Mouse (Mus musculus): ENCODE measurements around the gene Gm11639. TPM values are rescaled to one million over a fixed set of nuclear protein-coding genes. Genes with fewer than 3 reads are reported as not detected.

The Gm11639 gene
- 0.01 TPM in 1 of 2 replicates, not detected in the other for polyA plus RNA-seq (2015; fragmentation: Nextera tagmentation; extraction: Ambion mirVana)

DNA sequence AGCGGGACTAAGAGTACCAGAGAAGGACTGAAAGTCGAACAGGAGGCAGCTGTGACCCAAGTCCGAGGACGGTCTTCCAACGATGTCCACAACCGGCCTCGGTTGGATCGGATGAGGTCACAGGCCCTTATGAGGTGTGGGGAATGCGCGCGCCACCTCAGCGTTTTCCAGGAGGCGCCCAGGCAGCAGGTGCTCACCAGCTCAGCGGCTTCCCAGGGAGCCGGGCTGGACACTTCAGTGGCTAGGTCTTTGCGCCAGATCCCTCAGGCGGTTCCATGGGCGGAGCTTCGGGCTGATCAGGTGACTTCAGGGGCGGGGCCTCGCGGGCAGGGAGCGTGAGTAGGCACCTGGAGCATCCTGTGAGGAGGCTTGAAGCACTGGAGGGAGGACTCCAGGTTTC is at the start of gene Gm11639:
Gene Gm11639, plus strand, starts transcription at position 160 of the 400 bp plus-strand sequence.
- Histone ChIP-seq H3K9ac (ENCODE audit: low read depth, low read length) (no peak within 1 kb of the TSS), H3K9me3 (ENCODE audit: control insufficient read depth) (no peaks in the 10 kb centered on the region), H3K36me3 (ENCODE audit: control insufficient read depth, insufficient read depth) (no peaks in the 10 kb centered on the region), H3K4me1 (replicated peaks; ENCODE audit: control insufficient read depth, insufficient read depth, low read length) (no peaks in the 10 kb centered on the region), H3K4me2 (replicated peaks; ENCODE audit: low read depth) (peak within 1 kb of the TSS; percentile 44), H3K27me3 (replicated peaks; ENCODE audit: control insufficient read depth, insufficient read depth, low read length) (no peaks in the 10 kb centered on the region), H3K27ac (ENCODE audit: low read depth, low read length) (no peak within 1 kb of the TSS), H3K4me3 (ENCODE audit: low read depth, low read length) (no peak within 1 kb of the TSS)
- no peak for TF ChIP-seq CTCF (IDR thresholded peaks at IDR 0.05; ENCODE audit: low read depth)
- WGBS: 22% methylated on average over 23 of the region's 23 CpGs
- no peak for ATAC-seq

DNA sequence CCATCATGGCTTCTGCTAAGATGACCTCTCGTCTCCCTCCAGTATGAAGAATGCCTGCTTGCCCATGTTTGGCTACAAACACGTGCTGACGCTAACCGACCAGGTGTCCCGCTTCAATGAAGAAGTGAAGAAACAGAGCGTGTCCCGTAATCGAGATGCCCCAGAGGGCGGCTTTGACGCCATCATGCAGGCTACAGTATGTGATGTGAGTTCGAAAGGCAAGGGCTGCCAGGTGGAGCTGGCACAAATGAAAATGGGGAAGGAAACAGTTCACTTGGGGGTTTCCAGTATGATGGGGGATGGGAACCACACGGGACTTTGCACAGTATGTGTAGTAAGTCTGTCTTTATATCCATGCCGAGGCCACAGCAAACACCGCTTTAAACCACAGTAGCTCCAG is 48.5 kb upstream of the Gm11639 start:
- Histone ChIP-seq H3K4me1 (replicated peaks; ENCODE audit: control insufficient read depth, insufficient read depth, low read length) (no peaks in the 10 kb centered on the region), H3K36me3 (ENCODE audit: control insufficient read depth, insufficient read depth) (peaks cover 13% of the 10 kb centered on the region; the same call in 1 of the 2 replicates), H3K9me3 (ENCODE audit: control insufficient read depth) (no peaks in the 10 kb centered on the region), H3K27me3 (replicated peaks; ENCODE audit: control insufficient read depth, insufficient read depth, low read length) (no peaks in the 10 kb centered on the region), H3K4me2 (replicated peaks; ENCODE audit: low read depth) (no peak overlapping the region), H3K9ac (ENCODE audit: low read depth, low read length) (no peak overlapping the region), H3K4me3 (ENCODE audit: low read depth, low read length) (no peak overlapping the region), H3K27ac (ENCODE audit: low read depth, low read length) (no peak overlapping the region)
- 88% methylated on average over 14 of the region's 14 CpGs for WGBS
- no peak for TF ChIP-seq CTCF (IDR thresholded peaks at IDR 0.05; ENCODE audit: low read depth)
- ATAC-seq: no peak

DNA sequence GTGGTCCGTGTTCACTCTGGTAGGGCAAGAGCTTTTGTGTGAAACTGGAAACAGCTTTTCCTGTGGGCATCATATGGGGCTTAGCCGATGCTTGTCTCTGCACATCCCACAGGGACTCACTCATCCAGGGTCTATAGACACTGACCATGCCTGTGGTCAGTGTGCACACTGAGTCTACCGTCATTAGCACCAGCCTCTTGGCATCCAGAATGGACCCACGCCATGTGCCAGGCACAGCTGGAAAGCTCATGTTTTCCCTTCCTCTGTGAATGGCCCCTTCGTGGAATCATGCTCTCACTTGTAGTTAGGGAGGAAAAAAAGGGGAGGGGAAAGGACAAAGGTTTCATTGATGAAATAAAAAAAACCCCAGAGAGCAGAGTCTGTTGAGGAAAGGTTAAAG is 47.5 kb upstream of the Gm11639 start:
- 75% methylated on average over 5 of the region's 5 CpGs for WGBS
- ATAC-seq: no peak

DNA sequence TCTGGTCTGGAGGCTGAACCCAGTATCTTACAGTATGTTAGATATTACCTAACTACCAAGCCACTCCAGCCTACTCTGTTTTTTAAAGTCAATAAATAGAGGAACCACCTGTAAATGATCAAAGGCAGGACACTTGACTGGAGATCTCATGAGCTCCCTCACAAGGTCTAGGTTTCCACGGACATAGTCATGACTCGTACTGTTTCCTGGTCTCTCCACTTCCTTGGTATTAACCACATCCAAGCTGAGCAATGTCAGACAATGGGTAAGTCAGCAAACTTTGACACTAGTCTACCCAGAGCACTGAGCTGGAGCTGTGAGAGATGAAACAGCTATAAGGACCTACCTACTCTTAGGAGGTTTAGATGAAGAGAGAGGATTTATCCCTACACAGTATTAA is 46.6 kb upstream of the Gm11639 start:
- Histone ChIP-seq H3K4me3 (ENCODE audit: low read depth, low read length) (no peak overlapping the region), H3K36me3 (ENCODE audit: control insufficient read depth, insufficient read depth) (peaks cover 13% of the 10 kb centered on the region; the same call in 1 of the 2 replicates), H3K27ac (ENCODE audit: low read depth, low read length) (no peak overlapping the region), H3K4me2 (replicated peaks; ENCODE audit: low read depth) (no peak overlapping the region), H3K9me3 (ENCODE audit: control insufficient read depth) (no peaks in the 10 kb centered on the region), H3K27me3 (replicated peaks; ENCODE audit: control insufficient read depth, insufficient read depth, low read length) (no peaks in the 10 kb centered on the region), H3K9ac (ENCODE audit: low read depth, low read length) (no peak overlapping the region), H3K4me1 (replicated peaks; ENCODE audit: control insufficient read depth, insufficient read depth, low read length) (no peaks in the 10 kb centered on the region)
- no peak for TF ChIP-seq CTCF (IDR thresholded peaks at IDR 0.05; ENCODE audit: low read depth)
- 57% methylated on average over 2 of the region's 2 CpGs for WGBS
- no peak for ATAC-seq

More for the DNA sequence above, 47.5 kb upstream of the Gm11639 start:
- Histone ChIP-seq H3K4me3 (ENCODE audit: low read depth, low read length) (no peak overlapping the region), H3K27ac (ENCODE audit: low read depth, low read length) (no peak overlapping the region), H3K9ac (ENCODE audit: low read depth, low read length) (no peak overlapping the region), H3K4me1 (replicated peaks; ENCODE audit: control insufficient read depth, insufficient read depth, low read length) (no peaks in the 10 kb centered on the region), H3K36me3 (ENCODE audit: control insufficient read depth, insufficient read depth) (peaks cover 13% of the 10 kb centered on the region; the same call in 1 of the 2 replicates), H3K4me2 (replicated peaks; ENCODE audit: low read depth) (no peak overlapping the region), H3K9me3 (ENCODE audit: control insufficient read depth) (no peaks in the 10 kb centered on the region), H3K27me3 (replicated peaks; ENCODE audit: control insufficient read depth, insufficient read depth, low read length) (no peaks in the 10 kb centered on the region)
- no peak for TF ChIP-seq CTCF (IDR thresholded peaks at IDR 0.05; ENCODE audit: low read depth)

DNA sequence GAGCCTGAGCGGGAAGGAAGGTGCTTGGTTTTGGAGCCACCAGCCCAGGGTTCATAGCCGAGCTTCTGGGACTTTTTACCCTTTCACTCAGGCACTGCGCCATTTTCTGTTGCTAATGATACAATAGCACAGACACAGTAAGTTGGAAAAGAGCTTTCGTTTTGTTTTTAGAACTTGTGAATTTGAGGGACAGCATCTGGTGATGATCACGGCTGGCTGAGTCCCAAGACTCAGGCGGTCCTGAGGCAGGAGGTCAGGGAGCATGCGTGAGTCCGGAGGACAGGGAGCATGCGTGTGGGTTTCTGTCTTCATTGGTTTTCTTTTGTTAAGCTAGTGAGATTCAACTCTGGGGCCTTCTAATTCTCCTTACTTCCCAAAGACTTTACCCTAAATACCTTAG is 45.9 kb upstream of the Gm11639 start:
- H3K9me3 ChIP-seq (ENCODE audit: control insufficient read depth): no peaks in the 10 kb centered on the region
- no peaks in the 10 kb centered on the region for H3K27me3 ChIP-seq (replicated peaks; ENCODE audit: control insufficient read depth, insufficient read depth, low read length)
- no peak for TF ChIP-seq CTCF (IDR thresholded peaks at IDR 0.05; ENCODE audit: low read depth)
- no peak overlapping the region for H3K27ac ChIP-seq (ENCODE audit: low read depth, low read length)
- no peak overlapping the region for H3K4me3 ChIP-seq (ENCODE audit: low read depth, low read length)
- H3K4me2 ChIP-seq (replicated peaks; ENCODE audit: low read depth): no peak overlapping the region
- H3K9ac ChIP-seq (ENCODE audit: low read depth, low read length): no peak overlapping the region
- ATAC-seq: no peak
- no peaks in the 10 kb centered on the region for H3K4me1 ChIP-seq (replicated peaks; ENCODE audit: control insufficient read depth, insufficient read depth, low read length)
- H3K36me3 ChIP-seq (ENCODE audit: control insufficient read depth, insufficient read depth): peaks cover 13% of the 10 kb centered on the region; the same call in 1 of the 2 replicates
- 72% methylated on average over 9 of the region's 9 CpGs for WGBS

DNA sequence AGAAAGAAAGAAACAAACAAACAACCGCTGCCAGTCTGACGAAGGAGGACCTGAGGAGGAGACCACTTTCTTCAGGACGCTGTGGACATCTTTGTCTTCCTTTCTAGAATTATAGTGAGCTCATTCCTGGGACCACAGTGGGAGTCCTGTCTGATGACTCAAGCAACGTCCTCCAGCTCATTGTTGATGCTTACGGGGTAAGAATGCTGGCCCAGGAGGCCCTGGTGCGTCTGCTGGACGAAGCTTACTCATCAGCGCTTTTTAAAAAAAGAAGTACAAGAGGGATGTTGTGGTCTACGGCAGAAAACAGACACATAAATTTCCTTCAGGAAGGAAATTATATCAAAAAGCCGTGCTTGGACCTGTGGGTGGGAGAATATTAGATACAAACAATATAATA is 44.6 kb upstream of the Gm11639 start:
- no peak for TF ChIP-seq CTCF (IDR thresholded peaks at IDR 0.05; ENCODE audit: low read depth)
- ATAC-seq: no peak
- WGBS: 73% methylated on average over 10 of the region's 10 CpGs
- Histone ChIP-seq H3K4me3 (ENCODE audit: low read depth, low read length) (no peak overlapping the region), H3K27me3 (replicated peaks; ENCODE audit: control insufficient read depth, insufficient read depth, low read length) (no peaks in the 10 kb centered on the region), H3K27ac (ENCODE audit: low read depth, low read length) (no peak overlapping the region), H3K4me1 (replicated peaks; ENCODE audit: control insufficient read depth, insufficient read depth, low read length) (no peaks in the 10 kb centered on the region), H3K9ac (ENCODE audit: low read depth, low read length) (no peak overlapping the region), H3K4me2 (replicated peaks; ENCODE audit: low read depth) (no peak overlapping the region), H3K36me3 (ENCODE audit: control insufficient read depth, insufficient read depth) (peaks cover 8% of the 10 kb centered on the region; the same call in 1 of the 2 replicates), H3K9me3 (ENCODE audit: control insufficient read depth) (no peaks in the 10 kb centered on the region)

DNA sequence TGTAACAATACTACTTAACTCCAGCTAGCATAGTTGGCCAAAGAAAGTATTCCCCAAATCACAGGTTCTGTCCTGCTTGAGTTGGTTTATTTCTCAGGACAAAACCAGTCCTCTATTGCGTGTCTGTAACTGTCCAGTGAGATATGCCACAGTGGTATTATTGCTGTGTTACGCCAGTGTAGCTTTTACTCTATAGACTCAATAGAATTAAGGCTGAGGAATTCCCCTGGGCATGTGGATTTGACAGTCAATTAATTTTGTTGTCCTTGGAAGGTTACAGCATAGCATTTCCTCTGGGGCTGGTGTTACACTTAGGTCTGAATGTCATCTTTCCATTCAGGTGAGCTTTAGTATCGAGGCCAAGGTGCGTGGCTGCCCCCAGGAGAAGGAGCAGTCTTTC is 42.3 kb upstream of the Gm11639 start:
- H3K27ac ChIP-seq (ENCODE audit: low read depth, low read length): no peak overlapping the region
- H3K4me1 ChIP-seq (replicated peaks; ENCODE audit: control insufficient read depth, insufficient read depth, low read length): no peaks in the 10 kb centered on the region
- TF ChIP-seq CTCF (IDR thresholded peaks at IDR 0.05; ENCODE audit: low read depth): no peak
- no peaks in the 10 kb centered on the region for H3K27me3 ChIP-seq (replicated peaks; ENCODE audit: control insufficient read depth, insufficient read depth, low read length)
- 78% methylated on average over 4 of the region's 4 CpGs for WGBS
- no peak overlapping the region for H3K9ac ChIP-seq (ENCODE audit: low read depth, low read length)
- no peak overlapping the region for H3K4me3 ChIP-seq (ENCODE audit: low read depth, low read length)
- no peak for ATAC-seq
- 0 out of 2 replicates have a peak, but pooled peaks cover 4% of the 10 kb centered on the region for H3K36me3 ChIP-seq (ENCODE audit: control insufficient read depth, insufficient read depth)
- H3K4me2 ChIP-seq (replicated peaks; ENCODE audit: low read depth): no peak overlapping the region
- no peaks in the 10 kb centered on the region for H3K9me3 ChIP-seq (ENCODE audit: control insufficient read depth)

Data from intestine, postnatal 0 days (tissue).